Comparison of ENCODE assay signal across 8 mouse cellular contexts in genomic region chr4:126181170-126181957, GRCm38 (mm10). TPM values are rescaled to one million over a fixed set of nuclear protein-coding genes. Genes with fewer than 3 reads are reported as not detected.
DNase-seq lines count a peak whose midpoint lies in the region; ATAC-seq and TF ChIP-seq lines count a peak whose summit lies in the region.

No protein-coding gene starts in this region.

- 46% methylated on average over 7 of the region's 7 CpGs for WGBS in intestine, embryonic 16.5 days
- whole genome bisulfite sequencing in small intestine, adult 2 months, result 40% methylated on average over 7 of the region's 7 CpGs

- no peak overlapping the region for H3K4me3 ChIP-seq in intestine, embryonic 16.5 days (ENCODE audit: low read length)
- H3K4me3 ChIP-seq in small intestine, adult 2 months (ENCODE audit: low read depth, low read length), result no peak overlapping the region

- H3K4me2 ChIP-seq in intestine, embryonic 16.5 days (ENCODE audit: low read depth, low read length), result no peak overlapping the region

- no peak overlapping the region for H3K9ac ChIP-seq in intestine, embryonic 16.5 days (ENCODE audit: low read depth, low read length)

- peak; percentile 45 for DNase-seq in right cerebral cortex, adult 18-20 months
- no peak for DNase-seq in right cerebral cortex, postnatal 25 days
- DNase-seq in ZHBTc4 (ENCODE audit: low read depth, low spot score), result peak; percentile 82
- DNase-seq in embryo, embryonic 11 days, result peak; percentile 64
- peak; percentile 49 to 67 for DNase-seq in lung, adult 18-20 months
- DNase-seq in gastrocnemius, postnatal 14 days, result no peak

- no peaks in the 10 kb centered on the region for H3K27me3 ChIP-seq in intestine, embryonic 16.5 days (replicated peaks; ENCODE audit: control insufficient read depth, insufficient read depth, low read length)
- no peaks in the 10 kb centered on the region for H3K27me3 ChIP-seq in small intestine, adult 2 months (ENCODE audit: control insufficient read depth, insufficient read depth, low read length)

- ATAC-seq in intestine, embryonic 16.5 days, result peak; percentile 80

- no peak overlapping the region for H3K27ac ChIP-seq in intestine, embryonic 16.5 days (ENCODE audit: low read length)
- H3K27ac ChIP-seq in small intestine, adult 2 months (ENCODE audit: insufficient read depth, low read depth, low read length), result no peak overlapping the region

- peaks cover 11% of the 10 kb centered on the region for H3K36me3 ChIP-seq in intestine, embryonic 16.5 days (ENCODE audit: control insufficient read depth, insufficient read depth, low read length)
- peaks cover 50% of the 10 kb centered on the region for H3K36me3 ChIP-seq in small intestine, adult 2 months (ENCODE audit: control insufficient read depth, insufficient read depth, low read length)

- no peaks in the 10 kb centered on the region for H3K9me3 ChIP-seq in intestine, embryonic 16.5 days (ENCODE audit: control insufficient read depth, low read length)

- peaks cover 5% of the 10 kb centered on the region; the same call in 1 of the 2 replicates for H3K4me1 ChIP-seq in intestine, embryonic 16.5 days (ENCODE audit: control insufficient read depth, insufficient read depth, low read length)
- H3K4me1 ChIP-seq in small intestine, adult 2 months (ENCODE audit: control insufficient read depth, insufficient read depth, insufficient read length, low read length), result peaks cover 4% of the 10 kb centered on the region; the same call in 1 of the 2 replicates

- TF ChIP-seq CTCF in small intestine, adult 2 months (IDR thresholded peaks at IDR 0.05; ENCODE audit: extremely low read depth, insufficient read length, insufficient replicate concordance, low read depth, low read length), result peak; percentile 77; the same call in 1 of the 2 replicates

- no peak for TF ChIP-seq POLR2A in small intestine, adult 2 months (IDR thresholded peaks at IDR 0.05; ENCODE audit: low read depth, low read length)

- intact Hi-C loops in gastrocnemius, postnatal 14 days (cut with DNase I; ENCODE audit: low total_unique reads), result no loop called here

RNA-seq across cellular contexts. Expression of gene Sh3d21, which starts 18.1 kb away (rescaled TPM):
- 13.2 and 13.9 TPM in 2 replicates for polyA plus RNA-seq in intestine, embryonic 16.5 days (2015; fragmentation: Nextera tagmentation; extraction: Ambion mirVana)
- polyA plus RNA-seq in small intestine, adult 2 months (2012; rRNA removed), result 5.2 and 6.5 TPM in 2 replicates
- 1 to 10 TPM; 1.1 to 1.2 TPM for total RNA-seq in gastrocnemius, postnatal 14 days (2021)

RNA-seq across cellular contexts. Expression of gene Thrap3, which starts 21.2 kb away (rescaled TPM):
- polyA plus RNA-seq in intestine, embryonic 16.5 days (2015; fragmentation: Nextera tagmentation; extraction: Ambion mirVana), result 132 and 141 TPM in 2 replicates
- 10.0 and 22.1 TPM in 2 replicates for polyA plus RNA-seq in small intestine, adult 2 months (2012; rRNA removed)
- 10 to 100 TPM; 92.1 to 99.3 TPM for total RNA-seq in gastrocnemius, postnatal 14 days (2021)

RNA-seq across cellular contexts. Expression of gene Eva1b, which starts 33.8 kb away (rescaled TPM):
- polyA plus RNA-seq in intestine, embryonic 16.5 days (2015; fragmentation: Nextera tagmentation; extraction: Ambion mirVana), result 34.7 and 35.4 TPM in 2 replicates
- 45.0 and 54.3 TPM in 2 replicates for polyA plus RNA-seq in small intestine, adult 2 months (2012; rRNA removed)
- total RNA-seq in gastrocnemius, postnatal 14 days (2021), result 10 to 100 TPM; 16.2 to 16.6 TPM

Comparison
In these comparisons a context has a peak if more than half of its experiments do, and no peak if none do; other contexts are left out.
1. DNase-seq: peak in right cerebral cortex, adult 18-20 months (single experiment), ZHBTc4 (single experiment), embryo, embryonic 11 days (single experiment) and lung, adult 18-20 months (2 of 2); none in right cerebral cortex, postnatal 25 days (single experiment) and gastrocnemius, postnatal 14 days (single experiment).